Mouse (Mus musculus) kidney, adult 2 months (tissue): ENCODE results near the gene Ralgps1.

Experiments used
- CTCF ChIP-seq: fragments of 200-500 bp; conservative IDR thresholded peaks from 2 replicates; pipeline ENCODE4 v1.5.1; 2011; ENCODE audit warnings: low read depth, mild to moderate bottlenecking, control low read depth, low read length, moderate library complexity, mixed read lengths; ENCODE audit not compliant: insufficient read depth, insufficient read length
- POLR2A ChIP-seq: fragments of 200-500 bp; IDR thresholded peaks from one replicate; pipeline ENCODE4 v1.6.1; 2011; ENCODE audit warnings: low read depth, low read length, control low read depth

DNA sequence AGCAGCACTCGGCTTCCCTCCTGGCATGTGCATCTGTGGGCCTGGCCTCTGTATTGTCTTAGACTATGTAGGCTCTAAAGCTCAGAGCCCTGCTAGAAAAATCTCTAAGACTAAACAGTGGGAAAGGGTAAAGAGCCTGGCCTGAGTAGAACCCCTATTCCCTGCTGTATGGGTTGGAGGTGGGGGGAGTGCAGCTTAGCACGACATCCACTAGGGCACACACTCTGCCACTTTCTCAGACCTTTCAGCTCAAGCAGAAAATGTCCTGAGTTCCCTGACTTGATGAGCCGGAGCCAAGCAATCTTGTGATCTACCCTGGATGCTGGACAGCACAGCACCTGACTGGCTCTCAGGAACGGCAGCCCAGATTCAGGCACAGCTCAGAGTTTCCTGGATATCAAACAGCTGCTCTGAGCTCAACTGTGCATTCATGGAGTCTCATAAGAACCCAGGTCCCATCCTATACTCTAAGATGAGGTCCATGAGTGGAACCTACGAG, 215.0 kb downstream of the Ralgps1 start:
- TF ChIP-seq CTCF, result no peak; the same call in 1 of the 2 replicates
- TF ChIP-seq POLR2A, result no peak
